Mouse (Mus musculus) midbrain, postnatal 0 days (tissue): ENCODE data around the gene Cst6. TPM values are rescaled to one million over a fixed set of nuclear protein-coding genes. Genes with fewer than 3 reads are reported as not detected.
"Not testable (repeated sequence)": the region's sequence is repeated elsewhere in the genome, so short reads cannot be mapped to it uniquely, and the experiment has no call there.

Experiments used
- ATAC-seq: fragments of 200-750 bp; cut with Nextera tagmentation; 2 replicates; pipeline ENCODE4 v1.8.0; 2017; ENCODE audit warnings: moderate number of reproducible peaks, mild to moderate bottlenecking, moderate TSS enrichment, moderate library complexity; ENCODE audit not compliant: low FRiP score
- DNase-seq: peaks from one replicate; pipeline ENCODE4 v3.0.0-alpha.2; 2015; ENCODE audit warnings: low spot score
- H3K27ac ChIP-seq: fragments of 300-500 bp; sonication (generic); 2 replicates; pipeline ENCODE4 v1.5.1; 2014; ENCODE audit warnings: low read depth, mild to moderate bottlenecking, low read length, mixed read lengths
- H3K27me3 ChIP-seq: fragments of 300-500 bp; sonication (generic); 2 replicates; pipeline ENCODE4 v1.6.1; 2014; ENCODE audit warnings: low read length, control low read depth, mixed read lengths; ENCODE audit not compliant: insufficient read depth
- H3K36me3 ChIP-seq: fragments of 300-500 bp; sonication (generic); 2 replicates; pipeline ENCODE4 v1.6.1; 2014; ENCODE audit warnings: low read length, control low read depth, mixed read lengths; ENCODE audit not compliant: insufficient read depth
- H3K4me1 ChIP-seq: fragments of 300-500 bp; sonication (generic); 2 replicates; pipeline ENCODE4 v1.6.1; 2014; ENCODE audit warnings: mild to moderate bottlenecking, control low read depth, antibody characterized with exemption, low read length, mixed read lengths; ENCODE audit not compliant: insufficient read depth
- H3K4me2 ChIP-seq: fragments of 300-500 bp; sonication (generic); 2 replicates; pipeline ENCODE4 v1.6.1; 2014; ENCODE audit warnings: low read depth, mild to moderate bottlenecking, low read length, mixed read lengths; ENCODE audit not compliant: poor library complexity, severe bottlenecking
- H3K4me3 ChIP-seq: fragments of 300-500 bp; sonication (generic); 2 replicates; pipeline ENCODE4 v1.5.1; 2014; ENCODE audit warnings: low read depth, mild to moderate bottlenecking, low read length, moderate library complexity
- H3K9ac ChIP-seq: fragments of 300-500 bp; sonication (generic); replicated peaks from 2 replicates; pipeline ENCODE4 v1.6.1; 2014; ENCODE audit warnings: mild to moderate bottlenecking, low read length, moderate library complexity, mixed read lengths; ENCODE audit not compliant: poor library complexity, severe bottlenecking
- H3K9me3 ChIP-seq: fragments of 300-500 bp; sonication (generic); 2 replicates; pipeline ENCODE4 v1.6.1; 2016; ENCODE audit warnings: low read length, control low read depth
- CTCF ChIP-seq: IDR thresholded peaks from 2 replicates; pipeline ENCODE4 v1.5.1; 2016; ENCODE audit warnings: antibody characterized with exemption, mild to moderate bottlenecking
- WGBS: fragments of 180-500 bp; shearing (Covaris S2); extraction: QIAGEN DNeasy Blood & Tissue Kit; methylation state at CpG from one replicate; pipeline ENCODE4 v1.1.7; 2014; 5-methylcytosine and 5-hydroxymethylcytosine counted together
- polyA plus RNA-seq: library from polyadenylated mRNA; unstranded; fragments of >200 nt; fragmentation: Nextera tagmentation; extraction: Ambion mirVana; gene quantifications from 2 replicates; pipeline ENCODE4 v1.2.1, GENCODE M21; 2015
- total RNA-seq: library from RNA; depleted of rRNA; stranded (reverse); fragments of >200 nt; gene quantifications from 2 replicates; pipeline ENCODE4 v1.2.3, GENCODE M21; 2014; rRNA removed

Gene Cst6
- total RNA-seq (0.82 and 1.1 TPM in 2 replicates), polyA plus RNA-seq (13.1 and 14.9 TPM in 2 replicates)

GRCm38 (mm10) chr19:5349502-5349873, at the start of gene Cst6:
Gene Cst6, minus strand, starts transcription at chr19:5349574.
- H3K4me2 ChIP-seq, result peak within 1 kb of the TSS; percentile 72
- 57% methylated on average over 6 of the region's 6 CpGs for WGBS
- peak within 1 kb of the TSS; percentile 41 for H3K4me3 ChIP-seq
- not testable (repeated sequence) for ATAC-seq, H3K9me3 ChIP-seq, H3K4me1 ChIP-seq, DNase-seq, H3K27me3 ChIP-seq, H3K27ac ChIP-seq, H3K36me3 ChIP-seq
- peak within 1 kb of the TSS; percentile 68 for H3K9ac ChIP-seq

GRCm38 (mm10) chr19:5395371-5395770, 46.0 kb upstream of the Cst6 start:
- Histone ChIP-seq H3K27ac (no peak overlapping the region), H3K36me3 (no peaks in the 10 kb centered on the region), H3K9me3 (no peaks in the 10 kb centered on the region), H3K4me1 (no peaks in the 10 kb centered on the region), H3K27me3 (no peaks in the 10 kb centered on the region), H3K4me3 (no peak overlapping the region), H3K9ac (no peak overlapping the region), H3K4me2 (no peak overlapping the region)
- DNase-seq (no peak), ATAC-seq (no peak)
- WGBS, result 69% methylated on average over 4 of the region's 4 CpGs
- no peak for TF ChIP-seq CTCF

DNA sequence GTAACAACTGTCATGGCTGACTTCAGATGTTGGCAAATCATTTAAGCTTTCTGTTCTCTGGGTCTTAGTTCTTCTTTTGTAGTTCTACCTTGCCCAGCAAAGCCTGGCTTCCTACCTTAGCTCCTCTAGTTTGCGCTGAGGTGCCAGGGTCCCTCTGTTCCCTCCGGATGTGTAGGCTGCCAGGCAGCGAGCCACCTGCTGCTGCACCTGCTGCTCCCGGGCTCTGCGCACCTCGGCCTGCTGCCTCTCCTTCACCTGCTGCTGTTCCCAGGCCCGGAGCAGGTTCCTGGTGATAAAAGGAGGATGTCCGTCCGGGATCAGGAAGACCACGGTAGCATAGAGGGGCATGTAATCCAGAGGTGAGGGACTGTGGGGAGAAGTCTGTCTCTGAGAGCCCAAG, 44.8 kb upstream of the Cst6 start:
- WGBS, result 53% methylated on average over 10 of the region's 10 CpGs
- no peaks in the 10 kb centered on the region for H3K36me3 ChIP-seq
- H3K27ac ChIP-seq, result no peak overlapping the region
- ATAC-seq, result no peak
- DNase-seq, result no peak
- H3K9me3 ChIP-seq, result no peaks in the 10 kb centered on the region
- H3K4me2 ChIP-seq, result no peak overlapping the region
- H3K4me1 ChIP-seq, result peaks cover 10% of the 10 kb centered on the region; the same call in 1 of the 2 replicates
- no peak overlapping the region for H3K9ac ChIP-seq
- H3K27me3 ChIP-seq, result no peaks in the 10 kb centered on the region
- TF ChIP-seq CTCF, result no peak
- no peak overlapping the region for H3K4me3 ChIP-seq

GRCm38 (mm10) chr19:5392892-5393291, 43.5 kb upstream of the Cst6 start:
- Histone ChIP-seq H3K4me1 (peaks cover 10% of the 10 kb centered on the region; the same call in 1 of the 2 replicates), H3K27me3 (no peaks in the 10 kb centered on the region), H3K4me3 (no peak overlapping the region), H3K9me3 (no peaks in the 10 kb centered on the region), H3K4me2 (no peak overlapping the region), H3K36me3 (no peaks in the 10 kb centered on the region), H3K9ac (no peak overlapping the region), H3K27ac (no peak overlapping the region)
- 58% methylated on average over 4 of the region's 4 CpGs for WGBS
- no peak for ATAC-seq
- TF ChIP-seq CTCF, result no peak
- DNase-seq, result peak; percentile 32

- no peaks in the 10 kb centered on the region for H3K9me3 ChIP-seq
- H3K27me3 ChIP-seq, result no peaks in the 10 kb centered on the region
- no peak for ATAC-seq
- no peak overlapping the region for H3K4me2 ChIP-seq
- 92% methylated on average over 8 of the region's 8 CpGs for WGBS
- no peak overlapping the region for H3K27ac ChIP-seq
- H3K36me3 ChIP-seq, result peaks cover 3% of the 10 kb centered on the region
- no peak overlapping the region for H3K4me3 ChIP-seq
- TF ChIP-seq CTCF, result no peak
- H3K9ac ChIP-seq, result no peak overlapping the region
- H3K4me1 ChIP-seq, result peaks cover 18% of the 10 kb centered on the region
- DNase-seq, result no peak
These were observed 41.0 kb upstream of the Cst6 start for GRCm38 (mm10) chr19:5390416-5390815.

- peaks cover 18% of the 10 kb centered on the region for H3K4me1 ChIP-seq
- DNase-seq (no peak), ATAC-seq (no peak)
- H3K9me3 ChIP-seq, result no peaks in the 10 kb centered on the region
- peaks cover 11% of the 10 kb centered on the region for H3K36me3 ChIP-seq
- TF ChIP-seq CTCF, result no peak
- H3K4me3 ChIP-seq, result peak overlapping the region; percentile 93
- no peaks in the 10 kb centered on the region for H3K27me3 ChIP-seq
- peak overlapping the region; percentile 77; the same call in 1 of the 2 replicates for H3K9ac ChIP-seq
- H3K4me2 ChIP-seq, result peak overlapping the region; percentile 79
- no peak overlapping the region for H3K27ac ChIP-seq
- 65% methylated on average over 12 of the region's 12 CpGs for WGBS
These were observed 40.3 kb upstream of the Cst6 start for GRCm38 (mm10) chr19:5389647-5390046.
